Mouse (Mus musculus): ENCODE results near the gene Dnajc16. TPM values are rescaled to one million over a fixed set of nuclear protein-coding genes. Genes with fewer than 3 reads are reported as not detected.
A peak's percentile ranks its signal among the peaks of the same experiment; 100 is the strongest.

Dnajc16 gene
- total and polyA plus RNA-seq, 3 experiments, result 3.2 to 6.8 TPM; not detected in 1

GRCm38 (mm10) chr4:141767353-141768036, 23.2 kb downstream of the Dnajc16 start (continued):
- TF ChIP-seq MXI1 (IDR thresholded peaks at IDR 0.05; ENCODE audit: low read depth, low read length), result peak; percentile 31
- TF ChIP-seq ZNF384 (IDR thresholded peaks at IDR 0.05; ENCODE audit: low read depth, low read length), result no peak
- TF ChIP-seq POLR2AphosphoS5 (IDR thresholded peaks at IDR 0.05; ENCODE audit: borderline replicate concordance, low read depth, low read length), result no peak

GRCm38 (mm10) chr4:141766668-141767352, 23.9 kb downstream of the Dnajc16 start:
- DNase-seq (ENCODE audit: low read depth, low spot score), result peak; percentile 73
- TF ChIP-seq E2F4 (IDR thresholded peaks at IDR 0.05; ENCODE audit: borderline replicate concordance, low read depth, low read length), result no peak
- TF ChIP-seq RCOR1 (IDR thresholded peaks at IDR 0.05; ENCODE audit: low read depth, low read length), result 0 out of 2 replicates have a peak, but pooled peaks have one; percentile 0
- TF ChIP-seq HCFC1 (IDR thresholded peaks at IDR 0.05; ENCODE audit: low read depth, low read length), result no peak
- peak; percentile 12; the same call in 1 of the 2 replicates for TF ChIP-seq MXI1 (IDR thresholded peaks at IDR 0.05; ENCODE audit: low read depth, low read length)
- no peak for TF ChIP-seq USF2 (IDR thresholded peaks at IDR 0.05; ENCODE audit: borderline replicate concordance in 1 of 2, insufficient read depth in 1 of 2, low read depth in 1 of 2, low read length in 2 of 2)
- peak; percentile 63 for TF ChIP-seq MAFK (IDR thresholded peaks at IDR 0.05; ENCODE audit: borderline replicate concordance, low read depth, low read length)
- TF ChIP-seq ETS1 (IDR thresholded peaks at IDR 0.05; ENCODE audit: low read depth, low read length), result peak; percentile 32; the same call in 1 of the 2 replicates
- TF ChIP-seq SMC3 (IDR thresholded peaks at IDR 0.05; ENCODE audit: low read depth, low read length), result no peak
- Histone ChIP-seq H3K4me1 (ENCODE audit: control insufficient read depth in 1 of 2, insufficient read depth in 2 of 2, low read length in 2 of 2) (peaks cover 19 to 28% of the 10 kb centered on the region in 2 experiments), H3K27ac (ENCODE audit: control insufficient read depth, low read depth, low read length) (peak overlapping the region; percentile 71), H3K9me3 (replicated peaks; ENCODE audit: insufficient read depth, low read length) (no peaks in the 10 kb centered on the region), H3K36me3 (ENCODE audit: control insufficient read depth in 1 of 2, insufficient read depth in 2 of 2, low read length in 2 of 2) (peaks cover 0 to 29% of the 10 kb centered on the region in 2 experiments; a peak in 2 of 4 replicates), H3K79me2 (ENCODE audit: control insufficient read depth, insufficient read depth, low read length, poor library complexity) (no peaks in the 10 kb centered on the region), H3K9ac (ENCODE audit: control insufficient read depth, low read depth, low read length, poor library complexity, severe bottlenecking) (peak overlapping the region; percentile 57), H3K27me3 (ENCODE audit: control insufficient read depth in 1 of 2, insufficient read depth in 2 of 2, low read length in 2 of 2) (no peaks in the 10 kb centered on the region), H3K4me3 (ENCODE audit: control insufficient read depth in 1 of 2, insufficient read depth in 1 of 2, low read depth in 2 of 2, low read length in 2 of 2) (peak overlapping the region; percentile 40 to 43)

GRCm38 (mm10) chr4:141766316-141766667, 24.4 kb downstream of the Dnajc16 start:
- no peaks in the 10 kb centered on the region for H3K9me3 ChIP-seq (replicated peaks; ENCODE audit: insufficient read depth, low read length)
- peaks cover 0 to 25% of the 10 kb centered on the region in 2 experiments; a peak in 2 of 4 replicates for H3K36me3 ChIP-seq (ENCODE audit: control insufficient read depth in 1 of 2, insufficient read depth in 2 of 2, low read length in 2 of 2)
- peaks cover 16 to 22% of the 10 kb centered on the region in 2 experiments for H3K4me1 ChIP-seq (ENCODE audit: control insufficient read depth in 1 of 2, insufficient read depth in 2 of 2, low read length in 2 of 2)
- H3K9ac ChIP-seq (ENCODE audit: control insufficient read depth, low read depth, low read length, poor library complexity, severe bottlenecking), result peak overlapping the region; percentile 57
- H3K4me3 ChIP-seq (ENCODE audit: control insufficient read depth in 1 of 2, insufficient read depth in 1 of 2, low read depth in 2 of 2, low read length in 2 of 2), result peak overlapping the region; percentile 40 to 43
- H3K27me3 ChIP-seq (ENCODE audit: control insufficient read depth in 1 of 2, insufficient read depth in 2 of 2, low read length in 2 of 2), result no peaks in the 10 kb centered on the region
- TF ChIP-seq UBTF (IDR thresholded peaks at IDR 0.05; ENCODE audit: borderline replicate concordance, insufficient read depth, low read depth, low read length) (0 out of 2 replicates have a peak, but pooled peaks have one; percentile 60), TCF12 (IDR thresholded peaks at IDR 0.05; ENCODE audit: low read depth, low read length) (no peak), NRF1 (IDR thresholded peaks at IDR 0.05; ENCODE audit: insufficient read depth, low read depth, low read length, poor library complexity, severe bottlenecking) (no peak), RCOR1 (IDR thresholded peaks at IDR 0.05; ENCODE audit: low read depth, low read length) (no peak), SIN3A (IDR thresholded peaks at IDR 0.05; ENCODE audit: low read length) (peak; percentile 42; the same call in 1 of the 2 replicates), MAZ (IDR thresholded peaks at IDR 0.05; ENCODE audit: low read depth, low read length) (no peak), TBP (IDR thresholded peaks at IDR 0.05; ENCODE audit: low read depth, low read length) (peak; percentile 65; the same call in 1 of the 2 replicates), EP300 (IDR thresholded peaks at IDR 0.05; ENCODE audit: low read depth in 1 of 2, low read length in 2 of 2) (peak in 1 of 2 experiments; percentile 26; a peak in 1 of 4 replicates), MAX (IDR thresholded peaks at IDR 0.05; ENCODE audit: low read length) (0 out of 2 replicates have a peak, but pooled peaks have one; percentile 8), MYB (IDR thresholded peaks at IDR 0.05; ENCODE audit: low read depth, low read length) (no peak), POLR2AphosphoS5 (IDR thresholded peaks at IDR 0.05; ENCODE audit: borderline replicate concordance, low read depth, low read length) (no peak), POLR2AphosphoS2 (IDR thresholded peaks at IDR 0.05; ENCODE audit: low read length) (no peak), CTCF (IDR thresholded peaks at IDR 0.05 in 2 of 3, conservative IDR thresholded peaks at IDR 0.05 in 1 of 3; ENCODE audit: control insufficient read depth in 1 of 3, insufficient read depth in 1 of 3, low read depth in 2 of 3, low read length in 3 of 3, poor library complexity in 1 of 3, severe bottlenecking in 1 of 3) (no peak), GABPA (IDR thresholded peaks at IDR 0.05; ENCODE audit: low read depth, low read length) (no peak), MXI1 (IDR thresholded peaks at IDR 0.05; ENCODE audit: low read depth, low read length) (peak; percentile 56)
- H3K27ac ChIP-seq (ENCODE audit: control insufficient read depth, low read depth, low read length), result peak overlapping the region; percentile 71
- H3K79me2 ChIP-seq (ENCODE audit: control insufficient read depth, insufficient read depth, low read length, poor library complexity), result no peaks in the 10 kb centered on the region
- peak; percentile 88 for DNase-seq (ENCODE audit: low read depth, low spot score)

All from MEL (cell line).